Mouse (Mus musculus) lung, postnatal 14 days (tissue): ENCODE measurements around the gene Plagl2.

Experiments
- DNase-seq: peaks from one replicate; pipeline ENCODE4 v3.0.0; 2021

The Plagl2 gene

GRCm38 (mm10) chr2:153187848-153188247, 53.4 kb downstream of the Plagl2 start:
- no peak for DNase-seq

- no peak for DNase-seq
Measured at GRCm38 (mm10) chr2:153186176-153186591, 55.0 kb downstream of the Plagl2 start.

GRCm38 (mm10) chr2:153179961-153180360, 61.3 kb downstream of the Plagl2 start:
- DNase-seq, result no peak

- no peak for DNase-seq
Measured at GRCm38 (mm10) chr2:153179126-153179860, 61.9 kb downstream of the Plagl2 start.
